Mouse (Mus musculus): Measurements from ENCODE around the gene Vmn2r106. TPM values are rescaled to one million over a fixed set of nuclear protein-coding genes. Genes with fewer than 3 reads are reported as not detected.

The Vmn2r106 gene
- not detected in 2 replicates for polyA plus RNA-seq (2012; rRNA removed)

GRCm38 (mm10) chr17:20285453-20285852 lies at the start of gene Vmn2r106:
Vmn2r106 (minus strand) TSS chr17:20285553.
- no peak for TF ChIP-seq POLR2A (IDR thresholded peaks at IDR 0.05; ENCODE audit: borderline replicate concordance, extremely low read depth, insufficient read depth, insufficient read length, poor library complexity, severe bottlenecking)
- no peak for TF ChIP-seq CTCF (IDR thresholded peaks at IDR 0.05; ENCODE audit: borderline replicate concordance, extremely low read depth, insufficient read depth, insufficient read length)
- DNase-seq (ENCODE audit: low read depth) = no peak

GRCm38 (mm10) chr17:20305790-20306189 lies 20.4 kb upstream of the Vmn2r106 start:
- TF ChIP-seq CTCF (IDR thresholded peaks at IDR 0.05; ENCODE audit: borderline replicate concordance, extremely low read depth, insufficient read depth, insufficient read length) (no peak), POLR2A (IDR thresholded peaks at IDR 0.05; ENCODE audit: borderline replicate concordance, extremely low read depth, insufficient read depth, insufficient read length, poor library complexity, severe bottlenecking) (no peak)
- no peak for DNase-seq (ENCODE audit: low read depth)

- DNase-seq (ENCODE audit: low read depth) = no peak
- TF ChIP-seq CTCF (IDR thresholded peaks at IDR 0.05; ENCODE audit: borderline replicate concordance, extremely low read depth, insufficient read depth, insufficient read length) (no peak), POLR2A (IDR thresholded peaks at IDR 0.05; ENCODE audit: borderline replicate concordance, extremely low read depth, insufficient read depth, insufficient read length, poor library complexity, severe bottlenecking) (no peak)
These were observed 1.6 kb upstream of the Vmn2r106 start for GRCm38 (mm10) chr17:20286906-20287305.

- DNase-seq (ENCODE audit: low read depth) = no peak
These were observed 29.8 kb downstream of the Vmn2r106 start for GRCm38 (mm10) chr17:20255522-20255921.

GRCm38 (mm10) chr17:20234952-20235351 lies 50.4 kb downstream of the Vmn2r106 start, which contains the start of gene Vmn2r105:
Vmn2r105 (minus strand) TSS chr17:20235052.
- DNase-seq (ENCODE audit: low read depth) = no peak
- TF ChIP-seq POLR2A (IDR thresholded peaks at IDR 0.05; ENCODE audit: borderline replicate concordance, extremely low read depth, insufficient read depth, insufficient read length, poor library complexity, severe bottlenecking) (no peak), CTCF (IDR thresholded peaks at IDR 0.05; ENCODE audit: borderline replicate concordance, extremely low read depth, insufficient read depth, insufficient read length) (no peak)

More at GRCm38 (mm10) chr17:20255522-20255921, 29.8 kb downstream of the Vmn2r106 start:
- TF ChIP-seq POLR2A (IDR thresholded peaks at IDR 0.05; ENCODE audit: borderline replicate concordance, extremely low read depth, insufficient read depth, insufficient read length, poor library complexity, severe bottlenecking) = no peak

Other genes with a start within 250 kb of the Vmn2r106 start
- not detected in 2 replicates for gene Vmn2r104, start 237.2 kb downstream of the Vmn2r106 start, polyA plus RNA-seq (2012; rRNA removed)
- gene Fpr-rs7, start 171.3 kb downstream of the Vmn2r106 start, polyA plus RNA-seq (2012; rRNA removed) = not detected in 2 replicates
- gene Fpr-rs6, start 102.5 kb downstream of the Vmn2r106 start, polyA plus RNA-seq (2012; rRNA removed) = not detected in 2 replicates
- gene Vmn2r105, start 50.5 kb downstream of the Vmn2r106 start, polyA plus RNA-seq (2012; rRNA removed) = not detected in 2 replicates
- not detected in 2 replicates for gene Vmn2r107, start 59.7 kb upstream of the Vmn2r106 start, polyA plus RNA-seq (2012; rRNA removed)
- not detected in 2 replicates for gene Vmn1r224, start 128.6 kb upstream of the Vmn2r106 start, polyA plus RNA-seq (2012; rRNA removed)
- gene Vmn2r108, start 195.8 kb upstream of the Vmn2r106 start, polyA plus RNA-seq (2012; rRNA removed) = not detected in 2 replicates
- gene Vmn1r225, start 212.6 kb upstream of the Vmn2r106 start, polyA plus RNA-seq (2012; rRNA removed) = not detected in 2 replicates